Comparison of ENCODE assay signal across 10 mouse cellular contexts in the genomic region with DNA sequence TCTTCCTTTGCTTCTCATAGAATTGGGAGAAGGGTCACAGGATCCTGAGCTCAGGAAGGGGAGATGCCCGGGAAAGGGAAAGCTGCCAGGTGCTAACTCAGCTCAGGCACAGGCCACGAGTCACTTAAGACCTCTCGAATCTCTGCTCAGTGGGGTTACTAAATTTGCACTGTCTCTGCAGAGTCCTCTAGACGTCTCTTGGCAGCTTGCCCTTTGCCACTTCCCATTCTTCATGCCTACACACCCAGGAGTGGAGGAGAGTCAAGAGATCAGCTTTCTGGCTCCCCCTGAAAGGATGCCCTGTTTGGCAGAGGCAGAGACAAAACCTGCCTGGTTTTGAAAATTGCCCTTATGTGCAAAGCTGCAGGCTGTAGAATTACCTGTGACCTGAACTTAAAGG. TPM values are rescaled to one million over a fixed set of nuclear protein-coding genes. Genes with fewer than 3 reads are reported as not detected.
DNase-seq lines count a peak whose midpoint lies in the region; ATAC-seq lines count a peak whose summit lies in the region.
"Had no signal": no experiment of that assay in that cellular context is flagged by ENCODE, and none has a peak within 500 bp of the region (broad histone marks: within the 10 kb centered on the region; RNA-seq: fewer than 3 reads in every experiment).

No protein-coding gene starts in this region.

- no peak overlapping the region for H3K4me3 ChIP-seq in forebrain, embryonic 14.5 days (ENCODE audit: low read depth, low read length)
- no peak overlapping the region for H3K4me3 ChIP-seq in forebrain, embryonic 16.5 days (replicated peaks; ENCODE audit: low read length)
- H3K4me3 ChIP-seq in forebrain, embryonic 10.5 days = no peak overlapping the region
- H3K4me3 ChIP-seq: embryonic facial prominence, embryonic 12.5 days; limb, embryonic 13.5 days had no signal

- H3K9ac ChIP-seq in forebrain, embryonic 14.5 days (ENCODE audit: low read length) = no peak overlapping the region
- no peak overlapping the region for H3K9ac ChIP-seq in forebrain, embryonic 16.5 days (replicated peaks; ENCODE audit: low read depth, low read length)
- H3K9ac ChIP-seq: embryonic facial prominence, embryonic 12.5 days; limb, embryonic 13.5 days had no signal

- DNase-seq in forebrain, embryonic 14.5 days (ENCODE audit: low spot score) = peak; percentile 17
- DNase-seq in MEL-GATA-1-ER (ENCODE audit: extremely low read depth, low read depth) = peak; percentile 95
- peak; percentile 61 for DNase-seq in heart, adult 8-10 months (ENCODE audit: low spot score)
- peak; percentile 38 to 68 for DNase-seq in left cerebral cortex, postnatal 10 days (ENCODE audit: extremely low spot score in 1 of 2, low spot score in 2 of 2)
- peak; percentile 70 to 75 for DNase-seq in right cerebral cortex, postnatal 10 days (ENCODE audit: low spot score in 2 of 2)
- no peak for DNase-seq in cerebellum, adult 11 months
- no peak for DNase-seq in forebrain, embryonic 10.5 days (ENCODE audit: extremely low spot score, low spot score)

- H3K4me2 ChIP-seq in forebrain, embryonic 14.5 days (ENCODE audit: low read length) = no peak overlapping the region
- H3K4me2 ChIP-seq in forebrain, embryonic 16.5 days (ENCODE audit: low read length) = no peak overlapping the region
- H3K4me2 ChIP-seq: embryonic facial prominence, embryonic 12.5 days; limb, embryonic 13.5 days had no signal

- no peaks in the 10 kb centered on the region for H3K27me3 ChIP-seq in forebrain, embryonic 14.5 days (replicated peaks; ENCODE audit: control insufficient read depth, insufficient read depth, low read length)
- no peaks in the 10 kb centered on the region for H3K27me3 ChIP-seq in forebrain, embryonic 16.5 days (replicated peaks; ENCODE audit: control insufficient read depth, insufficient read depth, low read length)
- H3K27me3 ChIP-seq in forebrain, embryonic 10.5 days (ENCODE audit: poor library complexity, severe bottlenecking) = no peaks in the 10 kb centered on the region
- H3K27me3 ChIP-seq: embryonic facial prominence, embryonic 12.5 days; limb, embryonic 13.5 days had no signal

- H3K9me3 ChIP-seq in forebrain, embryonic 14.5 days (replicated peaks; ENCODE audit: control insufficient read depth, low read length) = no peaks in the 10 kb centered on the region
- no peaks in the 10 kb centered on the region for H3K9me3 ChIP-seq in forebrain, embryonic 16.5 days (ENCODE audit: control insufficient read depth, low read length)
- no peaks in the 10 kb centered on the region for H3K9me3 ChIP-seq in forebrain, embryonic 10.5 days
- H3K9me3 ChIP-seq: embryonic facial prominence, embryonic 12.5 days; limb, embryonic 13.5 days had no signal

- no peaks in the 10 kb centered on the region for H3K36me3 ChIP-seq in forebrain, embryonic 14.5 days (ENCODE audit: control insufficient read depth, insufficient read depth, low read length)
- H3K36me3 ChIP-seq in forebrain, embryonic 16.5 days (ENCODE audit: control insufficient read depth, insufficient read depth) = no peaks in the 10 kb centered on the region
- no peaks in the 10 kb centered on the region for H3K36me3 ChIP-seq in forebrain, embryonic 10.5 days (replicated peaks)
- H3K36me3 ChIP-seq: embryonic facial prominence, embryonic 12.5 days; limb, embryonic 13.5 days had no signal

- no peak overlapping the region for H3K27ac ChIP-seq in forebrain, embryonic 14.5 days (ENCODE audit: low read depth, low read length)
- H3K27ac ChIP-seq in forebrain, embryonic 16.5 days (ENCODE audit: low read length) = no peak overlapping the region
- H3K27ac ChIP-seq in forebrain, embryonic 10.5 days = no peak overlapping the region
- H3K27ac ChIP-seq: embryonic facial prominence, embryonic 12.5 days; limb, embryonic 13.5 days had no signal

- intact Hi-C loops in left cerebral cortex, postnatal 10 days (cut with DNase I) = no loop called here

- H3K4me1 ChIP-seq in forebrain, embryonic 14.5 days (ENCODE audit: control insufficient read depth, insufficient read depth, low read length) = no peaks in the 10 kb centered on the region
- no peaks in the 10 kb centered on the region for H3K4me1 ChIP-seq in forebrain, embryonic 16.5 days (replicated peaks; ENCODE audit: control insufficient read depth, insufficient read depth, low read length)
- H3K4me1 ChIP-seq in forebrain, embryonic 10.5 days = no peaks in the 10 kb centered on the region
- H3K4me1 ChIP-seq: embryonic facial prominence, embryonic 12.5 days had no signal

- no peak for ATAC-seq in forebrain, embryonic 14.5 days
- ATAC-seq in forebrain, embryonic 16.5 days = no peak

- 37% methylated on average over 4 of the region's 4 CpGs for WGBS in forebrain, embryonic 14.5 days
- 41% methylated on average over 4 of the region's 4 CpGs for WGBS in forebrain, embryonic 16.5 days
- 66% methylated on average over 4 of the region's 4 CpGs for WGBS in forebrain, embryonic 10.5 days

RNA-seq across cellular contexts. Expression of gene Fam117b, which starts 17.4 kb away (rescaled TPM):
- polyA plus RNA-seq in forebrain, embryonic 14.5 days (2014; fragmentation: Nextera tagmentation; extraction: Ambion mirVana) = 24.2 and 28.4 TPM in 2 replicates
- polyA plus RNA-seq in forebrain, embryonic 16.5 days (2015; fragmentation: Nextera tagmentation; extraction: Ambion mirVana) = 29.6 and 33.5 TPM in 2 replicates
- 10 to 100 TPM; 12.8 to 16.0 (median 15.8) TPM for total RNA-seq in heart, adult 8-10 months (2022)
- total RNA-seq in left cerebral cortex, postnatal 10 days (2021) = 10 to 100 TPM; 59.0 to 59.5 TPM
- 9.1 TPM in 2 replicates for polyA plus RNA-seq in forebrain, embryonic 10.5 days (2016; fragmentation: Nextera tagmentation; extraction: Ambion mirVana)

Comparison
In these comparisons a context has a peak if more than half of its experiments do, and no peak if none do; other contexts are left out.
1. DNase-seq: peak in forebrain, embryonic 14.5 days (single experiment), MEL-GATA-1-ER (single experiment), heart, adult 8-10 months (single experiment), left cerebral cortex, postnatal 10 days (2 of 2) and right cerebral cortex, postnatal 10 days (2 of 2); none in cerebellum, adult 11 months (single experiment) and forebrain, embryonic 10.5 days (single experiment).